Mouse (Mus musculus) embryonic facial prominence, embryonic 14.5 days (tissue): Measurements from ENCODE around the gene Ptch1. TPM values are rescaled to one million over a fixed set of nuclear protein-coding genes. Genes with fewer than 3 reads are reported as not detected.

Source experiments
- polyA plus RNA-seq: library from polyadenylated mRNA; unstranded; fragments of >200 nt; fragmentation: Nextera tagmentation; extraction: Ambion mirVana; gene quantifications from 2 replicates; pipeline ENCODE4 v1.2.1, GENCODE M21; 2014

Gene Ptch1
- polyA plus RNA-seq, 1 experiment from 2014 or later, result 22.7 TPM

Other genes starting within 250 kb of the Ptch1 start
- 17.1 and 17.3 TPM in 2 replicates for gene Fancc, start 76.3 kb downstream of the Ptch1 start, polyA plus RNA-seq
- gene Ercc6l2, start 241.6 kb upstream of the Ptch1 start, polyA plus RNA-seq, result 25.6 and 27.5 TPM in 2 replicates